Mouse (Mus musculus) layer of hippocampus, postnatal 14 days (tissue): Measurements from ENCODE around the gene Fam166a. TPM values are rescaled to one million over a fixed set of nuclear protein-coding genes. Genes with fewer than 3 reads are reported as not detected.

Experiments
- DNase-seq, 2 experiments: peaks; one replicate each; pipeline ENCODE4 v3.0.0; 2021 to 2022; ENCODE audit warnings: low spot score in 2 of 2, mixed read lengths in 1 of 2
- total RNA-seq, 2 experiments: library from RNA; stranded (reverse); gene quantifications; 2 replicates each; pipeline ENCODE4 v1.2.3; 2021

The Fam166a gene
- total RNA-seq, 2 experiments from 2014 or later: not detected

- peak in 1 of 2 experiments; percentile 52 for DNase-seq
Measured at GRCm38 (mm10) chr2:25267241-25267640, 48.7 kb downstream of the Fam166a start.

GRCm38 (mm10) chr2:25267746-25268309 lies 49.3 kb downstream of the Fam166a start:
- no peak for DNase-seq

Other genes with a start within 250 kb of the Fam166a start
- 10 to 100 TPM; 96.8 to 99.2 TPM for gene Mrpl41, start 243.6 kb upstream of the Fam166a start, total RNA-seq
- gene Pnpla7, start 242.7 kb upstream of the Fam166a start, total RNA-seq: 10 to 100 TPM; 23.8 to 24.7 TPM
- gene Nsmf, start 164.4 kb upstream of the Fam166a start, total RNA-seq: 1,000 to 10,000 TPM in 1 of 2 experiments, 100 to 1,000 TPM in 1; 982 to 1,031 TPM
- not detected for gene Entpd8, start 138.4 kb upstream of the Fam166a start, total RNA-seq
- gene Noxa1, start 123.6 kb upstream of the Fam166a start, total RNA-seq: not detected
- gene Nrarp, start 38.0 kb upstream of the Fam166a start, total RNA-seq: 10 to 100 TPM; 38.1 to 49.8 TPM
- gene Tor4a, start 21.9 kb upstream of the Fam166a start, total RNA-seq: 1 to 10 TPM; 1.7 to 2.0 TPM
- 10 to 100 TPM; 50.7 to 51.7 TPM for gene Nelfb, start 7.3 kb upstream of the Fam166a start, total RNA-seq
- gene Stpg3, start 4.1 kb upstream of the Fam166a start, total RNA-seq: not detected
- 100 to 1,000 TPM; 415 to 455 TPM for gene Tubb4b, start 6.0 kb downstream of the Fam166a start, total RNA-seq
- not detected for gene Slc34a3, start 15.6 kb downstream of the Fam166a start, total RNA-seq
- not detected for gene Rnf224, start 18.0 kb downstream of the Fam166a start, total RNA-seq
- gene Rnf208, start 23.5 kb downstream of the Fam166a start, total RNA-seq: 100 to 1,000 TPM; 195 to 202 TPM
- gene Cysrt1, start 23.7 kb downstream of the Fam166a start, total RNA-seq: not detected
- 1 to 10 TPM; 3.6 to 3.7 TPM for gene AL732309.1, start 28.1 kb downstream of the Fam166a start, total RNA-seq
- gene Tmem203, start 36.7 kb downstream of the Fam166a start, total RNA-seq: 10 to 100 TPM; 34.3 to 38.0 TPM
- 10 to 100 TPM; 21.1 to 23.2 TPM for gene Tprn, start 43.9 kb downstream of the Fam166a start, total RNA-seq
- gene Ssna1, start 53.7 kb downstream of the Fam166a start, total RNA-seq: 10 to 100 TPM; 69.1 to 70.1 TPM
- 10 to 100 TPM; 66.6 to 72.1 TPM for gene Anapc2, start 53.7 kb downstream of the Fam166a start, total RNA-seq
- not detected for gene Tmem210, start 69.4 kb downstream of the Fam166a start, total RNA-seq
- gene Lrrc26, start 71.2 kb downstream of the Fam166a start, total RNA-seq: not detected
- 100 to 1,000 TPM; 419 to 451 TPM for gene Grin1, start 100.4 kb downstream of the Fam166a start, total RNA-seq
- 10 to 100 TPM; 49.0 to 59.9 TPM for gene Man1b1, start 113.6 kb downstream of the Fam166a start, total RNA-seq
- gene Dpp7, start 137.6 kb downstream of the Fam166a start, total RNA-seq: 10 to 100 TPM; 24.7 to 29.4 TPM
- 10 to 100 TPM in 1 of 2 experiments, 1 to 10 TPM in 1; 9.2 to 11.8 TPM for gene Uap1l1, start 146.9 kb downstream of the Fam166a start, total RNA-seq
- gene Sapcd2, start 153.6 kb downstream of the Fam166a start, total RNA-seq: 10 to 100 TPM; 11.9 to 15.3 TPM
- 10 to 100 TPM; 22.3 to 23.4 TPM for gene Entpd2, start 177.1 kb downstream of the Fam166a start, total RNA-seq
- gene Npdc1, start 180.6 kb downstream of the Fam166a start, total RNA-seq: 100 to 1,000 TPM; 402 to 418 TPM
- gene Fut7, start 204.5 kb downstream of the Fam166a start, total RNA-seq: under 1 TPM; 0.31 to 0.81 TPM
- 100 to 1,000 TPM; 140 to 141 TPM for gene Abca2, start 210.0 kb downstream of the Fam166a start, total RNA-seq
- gene Clic3, start 238.1 kb downstream of the Fam166a start, total RNA-seq: under 1 TPM in 1 of 2 experiments, not detected in 1; 0.58 TPM
- 10 to 100 TPM; 52.1 to 57.7 TPM for gene Paxx, start 242.3 kb downstream of the Fam166a start, total RNA-seq